Mouse (Mus musculus): ENCODE results near the gene Hsd17b13.
"Not testable (repeated sequence)": the region's sequence is repeated elsewhere in the genome, so short reads cannot be mapped to it uniquely, and the experiment has no call there.

Hsd17b13 gene

DNA sequence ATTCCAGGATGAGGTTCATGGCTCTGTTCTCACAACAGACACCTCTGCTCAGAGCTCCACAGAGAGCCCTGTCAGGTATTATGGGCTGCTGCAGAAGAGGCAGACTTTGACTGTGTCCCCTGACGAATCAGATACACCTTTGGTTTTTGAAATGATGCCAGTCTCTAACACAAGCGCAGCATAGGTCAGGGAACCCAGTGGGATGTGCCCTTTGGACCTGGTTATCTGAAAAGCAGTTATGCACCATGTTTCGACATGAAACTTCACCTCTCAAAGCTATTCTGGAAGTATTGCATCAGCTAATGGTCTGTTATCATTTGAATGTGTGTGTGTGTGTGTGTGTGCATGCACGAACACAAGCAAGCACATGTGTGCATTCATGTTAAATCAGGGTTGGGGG, at the start of gene Hsd17b13:
TSS of gene Hsd17b13 (minus strand) at position 114 of the 400 bp plus-strand sequence.
- no peak for DNase-seq (ENCODE audit: low spot score)

DNA sequence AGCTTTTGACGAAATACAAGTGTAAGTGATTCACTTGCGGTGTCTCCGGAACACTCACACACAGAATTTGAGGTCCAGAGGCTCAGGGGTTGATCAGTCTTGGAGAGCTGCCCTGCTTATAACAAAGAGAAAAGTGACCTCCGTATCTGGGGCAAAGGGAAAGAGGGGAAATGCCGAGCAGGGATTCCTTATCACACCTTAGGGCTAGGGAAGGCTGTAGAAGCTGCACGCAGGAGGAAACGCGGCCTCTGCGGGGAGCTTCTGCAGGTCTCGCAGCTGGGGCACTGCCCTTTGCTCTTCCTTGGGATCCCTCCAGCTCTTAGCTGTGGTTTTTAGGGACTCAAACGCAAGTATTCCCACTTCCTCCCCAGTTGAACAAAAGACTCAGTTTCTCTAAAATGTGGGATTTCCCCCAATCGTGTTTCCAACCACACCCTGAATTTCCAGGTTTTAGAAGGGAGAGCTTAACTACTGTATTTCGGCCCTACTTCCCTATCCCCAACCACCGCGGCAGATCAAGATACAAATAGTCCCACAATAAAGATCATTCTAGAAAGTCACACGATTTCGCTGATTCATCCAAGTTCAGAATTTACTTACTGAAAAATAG, 48.1 kb upstream of the Hsd17b13 start:
- no peak for DNase-seq (ENCODE audit: low spot score)

DNA sequence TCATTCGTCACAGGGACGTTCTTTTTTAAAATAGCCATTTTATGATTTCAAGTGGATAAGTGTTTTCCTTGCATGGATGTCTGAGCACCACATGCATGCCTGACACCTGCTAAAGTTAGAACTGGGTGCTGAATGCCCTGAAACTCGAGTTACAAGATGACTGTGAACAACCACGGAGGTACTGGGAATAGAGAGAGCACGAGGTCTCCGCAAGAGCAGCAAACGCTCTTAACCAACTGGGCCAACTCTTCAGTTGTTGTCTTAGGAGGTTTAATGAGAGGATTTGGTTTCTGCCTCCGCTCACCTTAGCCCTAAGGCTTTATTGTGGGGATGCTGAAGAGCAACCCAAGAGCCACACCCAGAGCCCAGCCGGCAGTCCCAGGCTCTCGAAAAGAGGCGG, 47.6 kb upstream of the Hsd17b13 start:
- no peak for DNase-seq (ENCODE audit: low spot score)

DNA sequence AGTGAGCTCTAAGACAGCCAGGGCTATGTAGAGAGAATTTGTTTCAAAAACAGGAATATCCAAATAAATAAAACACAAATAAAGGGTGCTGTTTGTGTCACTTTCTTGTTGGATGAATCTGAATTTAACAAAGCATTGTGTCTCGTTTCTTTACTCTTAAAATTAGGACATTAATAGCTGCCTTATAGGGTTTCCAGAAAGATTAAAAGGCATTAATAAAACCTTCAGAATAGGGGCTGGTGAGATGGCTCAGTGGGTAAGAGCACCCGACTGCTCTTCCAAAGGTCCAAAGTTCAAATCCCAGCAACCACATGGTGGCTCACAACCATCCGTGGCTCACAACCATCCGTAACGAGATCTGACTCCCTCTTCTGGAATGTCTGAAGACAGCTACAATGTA, 47.0 kb upstream of the Hsd17b13 start:
- not testable (repeated sequence) for DNase-seq (ENCODE audit: low spot score)

DNA sequence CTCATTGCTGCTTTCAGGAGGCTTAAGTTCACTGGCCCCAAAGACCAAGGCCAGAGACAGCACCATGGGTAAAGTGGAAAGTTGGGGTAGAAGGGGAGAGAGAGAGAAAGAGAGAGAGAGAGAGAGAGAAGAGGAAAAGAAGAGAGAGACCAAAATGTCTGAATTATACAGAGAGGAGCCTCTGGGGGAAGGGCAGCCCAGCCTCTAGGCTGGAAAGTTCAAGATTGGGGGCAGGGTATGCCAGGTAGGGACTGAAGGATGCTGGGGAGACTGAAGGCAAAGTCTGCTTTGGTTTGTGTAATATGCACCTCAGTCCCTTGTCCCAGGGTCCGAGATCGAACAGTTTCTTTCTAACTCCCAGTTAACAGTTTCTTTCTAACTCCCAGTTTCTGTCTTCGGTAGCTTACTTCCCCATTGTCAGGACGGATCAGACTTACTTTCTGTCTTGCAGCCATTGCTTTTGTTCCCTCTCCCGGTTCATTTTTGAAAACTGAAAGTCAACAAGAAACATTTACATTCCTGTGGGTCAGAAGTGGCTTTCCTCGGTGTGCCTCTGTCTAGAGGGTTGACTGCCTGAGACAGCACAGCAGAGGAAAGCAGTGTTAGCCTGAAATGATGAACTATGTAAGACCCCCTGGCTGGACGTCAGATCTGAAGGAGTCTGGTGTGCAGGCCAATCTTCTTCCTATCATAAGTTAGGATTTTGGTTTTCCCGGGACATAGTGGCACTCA, 46.2 kb upstream of the Hsd17b13 start:
- no peak for DNase-seq (ENCODE audit: low spot score)

DNA sequence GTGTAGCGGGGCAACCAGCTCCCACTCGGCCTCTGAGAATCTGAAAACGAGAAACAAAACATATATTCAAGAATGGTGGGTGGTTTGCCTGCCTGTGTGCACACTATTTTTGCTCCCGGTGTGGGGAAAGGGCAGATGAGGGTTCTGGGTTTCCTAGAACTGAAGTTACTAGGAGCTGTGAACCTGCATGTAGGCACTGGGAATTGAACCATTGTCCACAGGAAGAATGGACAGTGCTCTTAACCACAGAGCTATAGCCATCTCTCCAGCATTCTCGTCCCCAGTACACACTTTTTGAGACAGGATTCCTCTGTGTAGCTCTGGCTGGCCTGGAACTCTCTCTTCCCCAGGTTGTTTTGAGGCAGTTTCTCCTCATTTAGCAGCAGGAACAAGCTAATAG, 45.3 kb upstream of the Hsd17b13 start:
- no peak for DNase-seq (ENCODE audit: low spot score)

DNA sequence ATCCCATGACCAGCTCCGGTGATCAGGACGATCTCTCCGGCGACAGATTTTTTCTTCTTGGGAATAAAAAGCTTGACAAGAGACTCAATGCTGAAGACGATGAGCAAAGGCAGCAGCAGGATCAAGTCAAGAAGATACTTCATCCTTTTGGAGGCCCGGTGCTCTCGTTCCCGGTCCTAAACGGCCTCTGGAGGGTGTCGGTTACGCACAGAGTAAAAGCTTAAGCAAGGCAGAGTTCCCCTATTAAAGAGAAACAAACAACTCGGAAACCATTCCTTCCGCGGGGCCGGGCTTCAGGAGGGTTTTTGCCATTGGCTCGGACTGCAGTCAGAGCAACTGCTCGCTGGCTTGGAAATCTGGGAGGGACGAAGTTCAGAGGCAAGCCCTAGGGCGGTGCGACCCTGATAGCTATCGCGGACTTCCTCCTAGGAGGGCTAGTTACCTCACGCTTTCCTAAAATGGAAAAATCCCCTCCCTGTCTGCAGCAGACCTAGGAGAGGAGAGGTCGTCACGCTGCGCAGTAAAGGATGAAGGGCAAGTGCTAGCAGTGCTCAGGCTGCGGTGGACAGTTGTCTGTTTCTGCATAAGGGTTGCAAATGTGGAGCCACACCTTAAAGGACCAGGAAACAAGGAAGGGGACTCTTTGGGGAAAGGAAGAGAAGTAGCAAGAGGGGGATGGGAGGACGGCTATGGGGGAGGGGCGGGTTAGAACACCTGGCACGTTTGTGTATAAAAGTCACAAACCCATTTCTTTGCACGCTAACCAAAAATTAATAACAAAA, 44.6 kb upstream of the Hsd17b13 start, which contains the start of gene Hsd17b11:
TSS of gene Hsd17b11 (minus strand) at position 323 of the 782 bp plus-strand sequence.
- peak; percentile 39 for DNase-seq (ENCODE audit: low spot score)

DNA sequence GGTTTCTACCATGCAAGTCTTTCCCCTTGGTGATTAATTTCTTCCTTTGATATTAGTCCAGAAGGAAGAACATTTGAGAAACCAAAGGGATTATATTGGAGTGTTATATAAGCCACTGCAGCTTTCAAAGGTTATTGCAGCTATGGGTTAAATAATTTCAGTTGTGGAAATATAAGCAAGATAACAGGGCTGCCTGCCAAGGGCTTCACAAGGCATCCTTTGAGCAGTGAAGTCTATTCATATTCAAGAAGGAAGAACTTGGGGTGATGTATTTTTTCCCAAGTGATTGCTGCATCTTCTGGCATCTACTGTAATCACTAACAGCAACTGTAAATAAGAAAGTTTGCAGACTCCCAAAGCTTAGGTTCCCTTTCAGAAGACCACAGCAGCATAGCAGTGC, 34.2 kb upstream of the Hsd17b13 start:
- DNase-seq (ENCODE audit: low spot score) = no peak

DNA sequence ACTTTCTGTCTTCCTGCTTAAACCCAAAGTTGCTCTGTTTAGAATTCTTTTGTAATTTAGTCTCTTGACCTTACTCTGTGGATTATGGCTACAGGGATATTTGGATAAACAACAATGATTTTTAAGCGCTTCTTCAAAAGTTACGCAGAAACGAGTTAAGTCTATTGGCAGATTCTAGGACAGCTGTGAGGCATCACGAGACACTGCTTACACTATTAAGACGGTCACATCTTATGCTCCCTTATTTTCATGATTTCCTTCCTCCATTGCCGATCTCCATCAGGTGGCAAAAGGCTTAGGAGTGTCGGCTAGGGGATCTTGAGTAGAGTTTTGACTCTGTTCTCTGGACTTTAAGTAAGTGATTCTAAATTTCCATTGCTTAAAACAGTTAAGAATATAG, 33.1 kb upstream of the Hsd17b13 start:
- DNase-seq (ENCODE audit: low spot score) = no peak

DNA sequence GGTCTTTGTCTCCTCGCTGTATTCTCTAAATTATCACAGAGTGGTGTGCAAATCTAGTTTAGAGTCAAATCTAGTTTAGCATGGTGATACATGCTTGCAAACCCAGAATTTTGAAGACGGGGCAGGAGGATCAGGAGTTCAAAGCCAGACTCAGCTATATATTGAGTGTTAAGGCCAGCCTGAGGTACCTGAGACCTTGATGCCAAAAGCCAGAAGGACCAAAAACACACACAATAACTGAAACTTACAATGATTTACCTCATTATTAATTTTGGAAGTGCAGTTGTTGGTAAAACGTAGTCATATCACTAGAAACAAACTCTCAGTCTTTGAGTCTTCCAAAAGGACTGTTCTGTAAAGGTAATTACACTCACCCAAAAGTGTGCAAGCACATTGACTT, 32.2 kb upstream of the Hsd17b13 start:
- DNase-seq (ENCODE audit: low spot score) = no peak

DNA sequence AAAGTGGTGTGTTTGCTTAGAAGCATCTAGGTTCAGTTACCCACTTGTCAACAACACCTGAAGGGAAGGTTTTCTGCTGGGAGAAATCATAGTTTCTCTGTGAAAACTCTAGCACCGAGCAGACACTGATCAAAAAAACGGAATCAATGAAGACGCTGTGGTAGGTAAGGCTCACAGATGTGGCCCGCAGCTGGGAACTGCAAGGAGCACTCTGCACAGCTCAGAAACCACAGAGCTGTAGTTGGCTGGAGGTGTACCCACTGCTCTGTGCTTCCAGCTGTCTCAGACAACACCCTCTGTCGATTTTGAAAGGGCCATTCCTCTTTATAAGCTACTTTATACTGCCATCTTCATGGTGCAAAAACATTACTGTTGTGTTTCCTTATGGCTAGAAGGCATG, 30.6 kb upstream of the Hsd17b13 start:
- DNase-seq (ENCODE audit: low spot score) = no peak

DNA sequence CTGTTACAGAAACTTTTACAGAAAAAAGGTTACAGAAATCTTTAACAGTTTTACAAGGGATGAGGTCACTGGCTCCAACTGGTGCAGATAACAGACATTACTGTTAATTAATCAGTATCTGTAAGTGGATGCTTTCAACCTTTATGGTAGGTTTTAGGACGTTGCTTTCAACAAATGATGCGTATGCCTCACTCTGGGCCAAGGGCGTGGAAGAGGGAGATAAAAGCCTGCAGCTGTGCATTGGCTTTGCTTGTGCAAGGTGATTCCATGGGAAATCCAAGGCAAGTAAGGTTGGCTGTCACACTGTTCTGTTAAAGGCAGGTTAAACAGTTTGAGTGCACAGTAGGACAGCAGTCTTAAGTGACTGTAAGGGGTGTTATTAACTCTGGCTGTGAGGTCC, 29.6 kb upstream of the Hsd17b13 start:
- no peak for DNase-seq (ENCODE audit: low spot score)

DNA sequence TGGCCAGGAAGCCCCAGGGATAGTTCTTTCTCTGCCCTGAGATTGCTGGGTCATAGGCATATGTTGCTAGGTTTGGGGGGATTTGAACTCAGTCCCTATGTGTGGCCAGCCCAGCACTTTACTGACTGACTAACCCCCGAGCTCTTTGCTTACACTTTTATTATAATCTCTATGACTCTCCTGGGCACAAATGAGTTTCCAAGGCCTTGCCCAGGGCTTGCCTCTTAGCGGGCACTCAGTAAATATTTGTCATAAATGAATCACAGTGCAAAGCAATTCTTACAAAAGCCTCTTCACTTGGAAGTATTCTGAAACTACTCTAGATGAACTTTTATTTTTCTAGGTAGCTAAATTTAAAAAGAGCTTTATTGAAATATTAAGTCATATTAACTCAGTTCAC, 26.7 kb upstream of the Hsd17b13 start:
- DNase-seq (ENCODE audit: low spot score) = no peak

DNA sequence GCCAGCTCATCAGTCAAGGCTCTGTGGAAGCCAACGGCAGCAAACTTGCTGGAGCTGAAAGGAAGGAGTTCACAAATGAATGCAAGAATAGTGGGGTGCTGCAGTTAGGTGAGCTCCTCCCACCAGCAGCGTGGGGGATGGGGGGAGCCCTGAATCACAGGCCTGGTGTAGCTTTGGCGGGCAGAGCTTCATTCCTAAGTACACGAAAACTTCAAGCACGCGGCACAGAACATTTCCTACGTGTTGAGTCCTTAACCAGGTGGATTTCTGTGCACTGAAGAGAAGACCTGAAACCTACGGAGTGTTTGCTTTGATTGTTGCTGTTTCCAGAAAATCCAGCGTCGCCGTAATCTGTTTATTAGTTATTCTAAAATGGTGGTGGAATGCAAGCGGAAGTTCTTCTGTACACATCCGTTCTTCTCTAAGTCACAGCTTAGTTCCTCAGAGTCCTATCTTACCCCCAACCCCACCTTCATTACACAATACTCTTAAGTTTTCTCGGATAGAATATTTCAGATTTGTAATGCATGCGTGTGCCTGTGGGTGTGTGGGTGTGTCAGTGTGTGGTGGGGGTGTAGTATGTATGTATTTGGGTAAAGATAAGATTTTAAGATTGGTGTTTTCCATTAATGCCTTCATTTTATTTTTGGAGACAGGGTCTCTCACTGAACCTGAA, 26.2 kb upstream of the Hsd17b13 start:
- DNase-seq (ENCODE audit: low spot score) = no peak

DNA sequence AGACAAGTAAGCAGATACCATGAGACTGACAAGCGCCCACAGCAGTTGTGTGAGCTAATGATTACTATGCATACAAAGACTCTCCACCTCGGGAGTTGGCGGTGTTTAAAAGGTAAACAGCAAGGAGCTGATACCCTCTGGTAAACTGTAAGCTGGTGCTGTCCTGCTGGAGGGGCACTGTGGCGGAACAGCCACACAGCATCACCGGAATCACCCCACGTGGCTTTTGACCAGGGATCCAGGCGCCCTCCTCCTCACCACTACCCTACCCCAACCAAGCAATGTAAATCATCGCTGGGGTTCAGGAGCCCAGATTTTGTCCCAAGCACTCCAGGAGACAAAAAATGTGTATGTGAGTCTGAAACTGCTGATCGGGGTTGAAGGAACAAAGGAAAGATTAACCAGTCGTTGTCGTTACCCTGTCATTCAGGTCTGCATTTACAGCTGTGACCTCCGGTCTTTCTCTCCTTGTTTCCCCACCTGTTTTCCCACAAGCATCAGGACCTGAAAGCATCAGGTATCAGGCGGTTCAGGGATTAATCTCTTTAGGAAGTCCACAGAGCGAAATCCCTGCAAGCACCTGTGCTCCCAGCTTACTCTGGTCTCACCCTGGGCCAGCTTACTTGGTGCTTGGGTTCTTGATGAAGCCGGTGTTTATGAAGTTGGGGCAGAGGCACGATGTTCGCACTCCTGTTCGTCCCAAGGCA, 25.5 kb upstream of the Hsd17b13 start:
- DNase-seq (ENCODE audit: low spot score) = no peak

DNA sequence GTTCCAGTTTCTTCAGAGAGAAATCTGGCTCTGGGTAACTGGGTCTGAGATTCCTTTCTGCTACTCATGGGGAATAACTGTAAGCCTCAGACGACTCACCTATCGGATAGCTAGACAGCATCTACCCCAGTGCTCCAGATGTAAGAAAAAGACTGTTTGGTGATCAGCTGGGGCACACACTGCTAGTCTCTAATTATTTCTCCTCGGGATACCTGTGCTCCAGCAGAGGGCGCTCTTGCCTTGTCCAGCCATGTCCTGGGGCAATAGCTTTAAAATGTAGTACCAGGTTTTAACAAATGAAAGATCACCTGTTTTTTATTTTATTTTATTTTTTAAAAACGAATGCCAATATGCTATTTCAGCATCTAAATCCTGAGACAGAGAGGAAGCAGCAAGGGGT, 22.5 kb upstream of the Hsd17b13 start:
- DNase-seq (ENCODE audit: low spot score) = peak; percentile 61

DNA sequence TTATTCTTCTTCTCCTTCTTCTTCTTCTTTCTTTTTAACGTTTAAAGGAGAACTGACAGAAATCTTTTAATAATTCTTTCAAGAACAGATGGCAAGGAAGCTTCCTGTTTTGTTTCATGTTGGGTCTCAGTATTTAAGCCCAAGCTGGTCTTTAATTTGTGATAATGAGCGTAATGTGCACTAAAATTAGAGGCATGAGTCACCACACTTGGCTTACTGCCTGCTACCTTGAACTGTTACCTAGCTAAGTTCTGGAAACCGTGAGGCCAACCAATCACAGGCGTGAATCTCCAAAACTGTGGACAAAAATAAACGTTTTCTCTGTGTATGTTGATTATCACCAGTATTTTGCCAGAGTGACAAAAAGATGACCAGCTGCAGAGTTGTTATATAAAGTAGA, 21.5 kb upstream of the Hsd17b13 start:
- DNase-seq (ENCODE audit: low spot score) = no peak

DNA sequence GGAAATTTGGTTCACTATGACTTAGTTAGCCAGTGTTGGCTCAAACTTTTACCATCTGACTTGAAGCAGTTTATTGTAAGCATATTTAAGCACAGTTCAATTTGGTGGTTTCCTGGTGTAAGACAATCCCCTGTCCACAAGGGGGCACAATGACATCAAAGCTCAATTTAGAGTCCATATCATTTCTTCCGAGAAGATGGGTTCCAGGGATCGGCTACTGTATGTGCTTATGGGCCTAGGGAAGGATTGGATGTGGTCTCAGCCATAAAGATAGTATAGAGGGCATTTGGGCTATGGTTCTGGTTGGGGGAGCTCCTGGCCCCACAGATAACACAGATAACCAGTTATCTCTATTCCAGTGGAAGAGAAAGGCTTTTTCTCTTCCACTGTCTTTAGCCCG, 18.0 kb upstream of the Hsd17b13 start:
- DNase-seq (ENCODE audit: low spot score) = no peak

DNA sequence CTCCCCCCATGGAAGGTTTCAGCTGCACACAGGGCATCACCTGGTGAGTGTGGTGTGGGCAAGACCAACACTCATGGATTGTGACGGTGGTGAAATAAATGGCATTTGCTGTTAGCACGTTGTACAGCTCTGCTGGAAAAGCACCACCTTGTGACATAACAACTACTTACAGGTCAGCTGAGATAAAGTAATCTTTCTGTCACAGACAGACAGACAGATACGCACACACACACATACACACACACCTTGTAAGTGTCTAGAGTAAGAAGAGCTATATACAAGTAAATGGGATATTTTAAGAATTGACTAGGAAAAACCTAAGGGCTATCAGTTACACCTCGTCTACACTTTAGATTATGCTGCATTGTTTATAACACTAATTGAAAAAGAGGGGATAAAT, 17.5 kb upstream of the Hsd17b13 start:
- no peak for DNase-seq (ENCODE audit: low spot score)

DNA sequence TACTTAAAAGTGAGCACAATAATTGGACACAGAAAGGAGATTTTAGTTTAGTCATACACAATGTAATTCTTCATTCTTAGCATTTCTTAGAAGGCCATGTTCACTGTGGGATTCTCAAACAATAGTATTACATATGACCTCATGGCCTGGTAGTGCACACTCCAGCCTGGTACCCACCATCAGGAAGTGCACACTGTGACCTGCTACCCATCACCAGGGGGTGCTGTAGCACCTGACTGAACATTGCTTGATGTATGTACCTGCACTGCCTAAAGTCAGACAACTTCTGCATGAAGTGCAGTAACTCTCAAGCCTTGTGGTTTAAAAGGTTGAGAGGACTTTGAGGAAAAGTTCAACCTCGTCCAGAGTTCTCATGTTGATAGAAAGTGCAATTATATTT, 16.4 kb upstream of the Hsd17b13 start:
- no peak for DNase-seq (ENCODE audit: low spot score)

DNA sequence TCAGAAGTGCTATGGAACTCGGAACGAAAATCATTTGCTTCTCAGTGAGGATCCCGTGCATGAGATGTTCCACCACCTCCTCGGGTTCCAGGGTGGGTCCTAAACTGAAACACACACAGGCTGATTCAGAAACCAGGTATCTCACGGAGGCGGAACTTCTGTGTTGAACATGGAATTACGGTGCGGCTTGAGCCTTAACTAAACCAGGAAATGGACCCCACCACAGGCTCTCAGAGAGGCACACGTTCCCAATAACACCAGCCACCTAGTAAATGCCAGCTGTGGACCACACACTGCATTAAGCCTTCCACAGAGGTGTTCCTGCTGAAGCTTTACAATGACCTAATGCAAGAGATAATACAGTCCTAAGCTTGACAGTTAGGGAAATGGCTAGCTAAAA, 15.6 kb upstream of the Hsd17b13 start:
- no peak for DNase-seq (ENCODE audit: low spot score)
